Mouse (Mus musculus): ENCODE measurements around the gene Mief1. TPM values are rescaled to one million over a fixed set of nuclear protein-coding genes. Genes with fewer than 3 reads are reported as not detected.
A peak's percentile ranks its signal among the peaks of the same experiment; 100 is the strongest.

Gene Mief1
- polyA plus RNA-seq, 1 experiment from 2014 or later, result 38.5 TPM

DNA sequence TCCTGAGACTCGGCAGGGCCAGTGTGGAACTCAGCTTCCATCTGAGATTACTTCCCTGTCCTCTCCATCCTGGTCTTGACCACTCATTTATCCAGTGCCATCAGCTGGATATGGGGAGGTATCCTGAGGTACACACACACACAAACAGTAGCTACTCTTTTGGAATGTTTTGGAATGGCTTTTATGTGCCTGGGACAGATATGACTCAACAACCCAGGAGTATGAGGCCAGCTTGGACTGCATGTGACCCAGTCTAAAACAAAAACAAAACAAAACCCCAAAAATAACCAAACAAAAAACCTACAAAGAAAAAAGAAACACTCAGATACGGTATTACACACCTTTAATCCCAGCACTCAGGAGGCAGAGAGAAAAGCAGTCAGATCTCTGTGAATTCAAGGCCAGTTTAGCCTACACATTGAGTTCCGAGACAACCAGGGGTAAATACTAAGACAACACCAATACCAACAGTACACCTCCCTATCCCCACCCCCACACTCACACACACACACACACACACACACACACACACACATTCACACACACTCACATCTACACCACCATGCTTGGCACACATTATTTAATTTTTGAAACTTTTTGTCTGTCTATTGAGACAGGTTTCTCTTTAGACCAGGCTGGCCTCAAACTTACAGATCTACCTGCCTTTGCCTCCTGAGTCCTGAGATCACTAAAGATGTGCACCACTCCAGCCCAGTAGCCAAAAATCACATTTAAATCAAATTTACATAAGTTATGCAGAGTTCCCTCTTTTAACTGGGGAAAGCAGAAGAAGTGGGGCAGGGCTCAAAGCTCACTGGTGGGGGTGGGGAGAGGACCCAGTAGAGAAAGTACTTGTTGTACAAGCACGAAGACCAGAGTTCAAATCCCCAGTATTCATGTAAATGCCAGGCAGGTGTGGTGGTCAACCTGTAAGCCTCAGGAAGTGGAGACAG, 13.8 kb upstream of the Mief1 start:
- Histone ChIP-seq H3K4me1 (replicated peaks; ENCODE audit: control insufficient read depth, insufficient read depth, low read length) (no peaks in the 10 kb centered on the region), H3K4me2 (replicated peaks; ENCODE audit: low read depth, low read length) (no peak overlapping the region), H3K27ac (ENCODE audit: low read depth, low read length) (no peak overlapping the region), H3K9me3 (ENCODE audit: control insufficient read depth, low read length) (no peaks in the 10 kb centered on the region), H3K9ac (ENCODE audit: low read depth, low read length) (no peak overlapping the region), H3K36me3 (ENCODE audit: control insufficient read depth, insufficient read depth, low read length) (no peaks in the 10 kb centered on the region), H3K4me3 (ENCODE audit: low read depth, low read length) (no peak overlapping the region), H3K27me3 (ENCODE audit: control insufficient read depth, insufficient read depth, low read length) (no peaks in the 10 kb centered on the region)
- ATAC-seq (ENCODE audit: low FRiP score), result no peak
- WGBS, result 71% methylated on average over 4 of the region's 4 CpGs
- no peak for DNase-seq (ENCODE audit: low spot score)

GRCm38 (mm10) chr15:80221031-80221430, 12.8 kb upstream of the Mief1 start:
- ATAC-seq (ENCODE audit: low FRiP score), result no peak
- Histone ChIP-seq H3K4me3 (ENCODE audit: low read depth, low read length) (no peak overlapping the region), H3K27ac (ENCODE audit: low read depth, low read length) (no peak overlapping the region), H3K9ac (ENCODE audit: low read depth, low read length) (no peak overlapping the region), H3K36me3 (ENCODE audit: control insufficient read depth, insufficient read depth, low read length) (no peaks in the 10 kb centered on the region), H3K27me3 (ENCODE audit: control insufficient read depth, insufficient read depth, low read length) (no peaks in the 10 kb centered on the region), H3K4me1 (replicated peaks; ENCODE audit: control insufficient read depth, insufficient read depth, low read length) (no peaks in the 10 kb centered on the region), H3K9me3 (ENCODE audit: control insufficient read depth, low read length) (no peaks in the 10 kb centered on the region), H3K4me2 (replicated peaks; ENCODE audit: low read depth, low read length) (no peak overlapping the region)
- no peak for DNase-seq (ENCODE audit: low spot score)
- WGBS, result 72% methylated on average over 8 of the region's 8 CpGs

GRCm38 (mm10) chr15:80223751-80224150, 10.1 kb upstream of the Mief1 start:
- Histone ChIP-seq H3K9ac (ENCODE audit: low read depth, low read length) (no peak overlapping the region), H3K36me3 (ENCODE audit: control insufficient read depth, insufficient read depth, low read length) (no peaks in the 10 kb centered on the region), H3K4me3 (ENCODE audit: low read depth, low read length) (no peak overlapping the region), H3K27me3 (ENCODE audit: control insufficient read depth, insufficient read depth, low read length) (no peaks in the 10 kb centered on the region), H3K9me3 (ENCODE audit: control insufficient read depth, low read length) (no peaks in the 10 kb centered on the region), H3K27ac (ENCODE audit: low read depth, low read length) (no peak overlapping the region), H3K4me2 (replicated peaks; ENCODE audit: low read depth, low read length) (no peak overlapping the region), H3K4me1 (replicated peaks; ENCODE audit: control insufficient read depth, insufficient read depth, low read length) (no peaks in the 10 kb centered on the region)
- DNase-seq (ENCODE audit: low spot score), result no peak
- 87% methylated on average over 7 of the region's 7 CpGs for WGBS
- no peak for ATAC-seq (ENCODE audit: low FRiP score)

- ATAC-seq (ENCODE audit: low FRiP score), result no peak; the same call in 1 of the 2 replicates
- no peaks in the 10 kb centered on the region for H3K27me3 ChIP-seq (ENCODE audit: control insufficient read depth, insufficient read depth, low read length)
- no peaks in the 10 kb centered on the region for H3K9me3 ChIP-seq (ENCODE audit: control insufficient read depth, low read length)
- H3K9ac ChIP-seq (ENCODE audit: low read depth, low read length), result no peak overlapping the region
- H3K27ac ChIP-seq (ENCODE audit: low read depth, low read length), result no peak overlapping the region
- no peaks in the 10 kb centered on the region for H3K4me1 ChIP-seq (replicated peaks; ENCODE audit: control insufficient read depth, insufficient read depth, low read length)
- no peak overlapping the region for H3K4me3 ChIP-seq (ENCODE audit: low read depth, low read length)
- WGBS, result 26% methylated on average over 9 of the region's 9 CpGs
- no peak overlapping the region for H3K4me2 ChIP-seq (replicated peaks; ENCODE audit: low read depth, low read length)
- no peaks in the 10 kb centered on the region for H3K36me3 ChIP-seq (ENCODE audit: control insufficient read depth, insufficient read depth, low read length)
- peak; percentile 84 for DNase-seq (ENCODE audit: low spot score)
Observed at GRCm38 (mm10) chr15:80225208-80225607, 8.6 kb upstream of the Mief1 start.

GRCm38 (mm10) chr15:80225796-80226195, 8.0 kb upstream of the Mief1 start:
- no peak overlapping the region for H3K27ac ChIP-seq (ENCODE audit: low read depth, low read length)
- no peaks in the 10 kb centered on the region for H3K27me3 ChIP-seq (ENCODE audit: control insufficient read depth, insufficient read depth, low read length)
- DNase-seq (ENCODE audit: low spot score) (peak; percentile 71), ATAC-seq (ENCODE audit: low FRiP score) (no peak)
- H3K9ac ChIP-seq (ENCODE audit: low read depth, low read length), result no peak overlapping the region
- no peak overlapping the region for H3K4me3 ChIP-seq (ENCODE audit: low read depth, low read length)
- H3K4me2 ChIP-seq (replicated peaks; ENCODE audit: low read depth, low read length), result no peak overlapping the region
- H3K36me3 ChIP-seq (ENCODE audit: control insufficient read depth, insufficient read depth, low read length), result no peaks in the 10 kb centered on the region
- no peaks in the 10 kb centered on the region for H3K9me3 ChIP-seq (ENCODE audit: control insufficient read depth, low read length)
- WGBS, result 46% methylated on average over 2 of the region's 2 CpGs
- H3K4me1 ChIP-seq (replicated peaks; ENCODE audit: control insufficient read depth, insufficient read depth, low read length), result no peaks in the 10 kb centered on the region

DNA sequence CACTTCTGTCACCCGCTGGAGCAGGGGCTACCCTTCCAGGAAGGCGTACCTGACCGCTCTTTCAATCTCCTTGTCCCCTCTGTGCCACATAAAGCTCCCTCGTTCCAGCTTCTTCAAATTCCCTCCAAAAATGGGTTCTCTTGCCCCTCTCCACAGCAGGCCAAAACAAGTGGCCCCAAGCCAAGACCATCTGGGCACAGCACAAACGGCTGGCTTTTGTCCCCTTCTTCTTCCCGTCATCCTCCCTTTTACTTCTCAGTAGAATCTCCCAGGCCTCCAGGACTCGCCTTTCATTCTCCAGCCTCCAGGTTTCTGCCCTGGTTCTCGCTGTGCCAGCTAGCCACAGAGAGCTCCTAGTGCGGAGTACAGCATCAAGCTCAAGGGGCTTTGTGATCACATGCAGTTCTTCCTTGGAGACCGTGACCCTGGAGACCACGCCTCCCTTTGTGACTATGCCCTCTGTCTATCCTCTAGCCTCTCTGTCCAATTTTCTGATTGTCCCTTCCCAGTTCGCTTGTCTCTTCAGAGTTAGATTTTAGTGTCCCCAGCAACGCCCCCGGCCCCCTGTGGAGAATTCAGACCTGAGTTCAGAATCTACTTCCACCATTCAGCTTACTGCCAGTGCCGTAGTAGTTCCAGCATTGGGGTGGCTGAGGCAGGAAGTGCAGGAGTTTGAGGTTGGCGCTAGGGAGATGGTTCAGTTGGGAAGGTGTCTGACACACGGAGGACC, 5.6 kb upstream of the Mief1 start:
- Histone ChIP-seq H3K4me1 (replicated peaks; ENCODE audit: control insufficient read depth, insufficient read depth, low read length) (no peaks in the 10 kb centered on the region), H3K36me3 (ENCODE audit: control insufficient read depth, insufficient read depth, low read length) (no peaks in the 10 kb centered on the region), H3K9ac (ENCODE audit: low read depth, low read length) (no peak overlapping the region), H3K4me3 (ENCODE audit: low read depth, low read length) (no peak overlapping the region), H3K9me3 (ENCODE audit: control insufficient read depth, low read length) (no peaks in the 10 kb centered on the region), H3K4me2 (replicated peaks; ENCODE audit: low read depth, low read length) (no peak overlapping the region), H3K27me3 (ENCODE audit: control insufficient read depth, insufficient read depth, low read length) (no peaks in the 10 kb centered on the region), H3K27ac (ENCODE audit: low read depth, low read length) (no peak overlapping the region)
- no peak for DNase-seq (ENCODE audit: low spot score)
- ATAC-seq (ENCODE audit: low FRiP score), result no peak
- 66% methylated on average over 17 of the region's 17 CpGs for WGBS

DNA sequence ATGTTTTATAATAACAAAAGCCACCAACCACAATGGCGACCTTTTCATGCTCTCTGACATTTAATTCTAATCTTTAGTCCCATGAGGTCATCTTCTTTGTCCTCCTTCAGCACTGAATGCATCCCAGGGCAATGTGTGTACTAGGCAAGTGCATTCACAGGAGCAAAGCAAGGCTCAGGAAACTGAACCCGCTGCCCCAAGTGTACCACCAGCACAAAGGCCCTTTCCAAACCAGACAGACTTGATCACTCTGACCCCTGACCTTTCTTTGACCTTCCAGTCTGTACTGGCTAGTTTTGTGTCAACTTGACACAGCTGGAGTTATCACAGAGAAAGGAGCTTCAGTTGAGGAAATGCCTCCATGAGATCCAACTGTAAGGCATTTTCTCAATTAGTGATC, 1.5 kb upstream of the Mief1 start:
- H3K4me2 ChIP-seq (replicated peaks; ENCODE audit: low read depth, low read length), result no peak overlapping the region
- DNase-seq (ENCODE audit: low spot score), result no peak
- no peak for ATAC-seq (ENCODE audit: low FRiP score)
- no peak overlapping the region for H3K27ac ChIP-seq (ENCODE audit: low read depth, low read length)
- H3K4me1 ChIP-seq (replicated peaks; ENCODE audit: control insufficient read depth, insufficient read depth, low read length), result no peaks in the 10 kb centered on the region
- H3K36me3 ChIP-seq (ENCODE audit: control insufficient read depth, insufficient read depth, low read length), result no peaks in the 10 kb centered on the region
- WGBS, result 41% methylated on average over 2 of the region's 2 CpGs
- H3K9me3 ChIP-seq (ENCODE audit: control insufficient read depth, low read length), result no peaks in the 10 kb centered on the region
- H3K4me3 ChIP-seq (ENCODE audit: low read depth, low read length), result no peak overlapping the region
- H3K9ac ChIP-seq (ENCODE audit: low read depth, low read length), result no peak overlapping the region
- H3K27me3 ChIP-seq (ENCODE audit: control insufficient read depth, insufficient read depth, low read length), result no peaks in the 10 kb centered on the region

- no peaks in the 10 kb centered on the region for H3K36me3 ChIP-seq (ENCODE audit: control insufficient read depth, insufficient read depth, low read length)
- no peak for DNase-seq (ENCODE audit: low spot score)
- no peak overlapping the region for H3K9ac ChIP-seq (ENCODE audit: low read depth, low read length)
- H3K4me2 ChIP-seq (replicated peaks; ENCODE audit: low read depth, low read length), result no peak overlapping the region
- no peaks in the 10 kb centered on the region for H3K4me1 ChIP-seq (replicated peaks; ENCODE audit: control insufficient read depth, insufficient read depth, low read length)
- peak overlapping the region; percentile 60 for H3K27ac ChIP-seq (ENCODE audit: low read depth, low read length)
- no peaks in the 10 kb centered on the region for H3K9me3 ChIP-seq (ENCODE audit: control insufficient read depth, low read length)
- no peak overlapping the region for H3K4me3 ChIP-seq (ENCODE audit: low read depth, low read length)
- WGBS, result 69% methylated on average over 4 of the region's 4 CpGs
- H3K27me3 ChIP-seq (ENCODE audit: control insufficient read depth, insufficient read depth, low read length), result no peaks in the 10 kb centered on the region
- peak; percentile 28 for ATAC-seq (ENCODE audit: low FRiP score)
Observed at GRCm38 (mm10) chr15:80233053-80233452, 765 bp upstream of the Mief1 start.

All from hindbrain, embryonic 11.5 days (tissue).